9 mouse cellular contexts compared by ENCODE assay signal in the genomic region with DNA sequence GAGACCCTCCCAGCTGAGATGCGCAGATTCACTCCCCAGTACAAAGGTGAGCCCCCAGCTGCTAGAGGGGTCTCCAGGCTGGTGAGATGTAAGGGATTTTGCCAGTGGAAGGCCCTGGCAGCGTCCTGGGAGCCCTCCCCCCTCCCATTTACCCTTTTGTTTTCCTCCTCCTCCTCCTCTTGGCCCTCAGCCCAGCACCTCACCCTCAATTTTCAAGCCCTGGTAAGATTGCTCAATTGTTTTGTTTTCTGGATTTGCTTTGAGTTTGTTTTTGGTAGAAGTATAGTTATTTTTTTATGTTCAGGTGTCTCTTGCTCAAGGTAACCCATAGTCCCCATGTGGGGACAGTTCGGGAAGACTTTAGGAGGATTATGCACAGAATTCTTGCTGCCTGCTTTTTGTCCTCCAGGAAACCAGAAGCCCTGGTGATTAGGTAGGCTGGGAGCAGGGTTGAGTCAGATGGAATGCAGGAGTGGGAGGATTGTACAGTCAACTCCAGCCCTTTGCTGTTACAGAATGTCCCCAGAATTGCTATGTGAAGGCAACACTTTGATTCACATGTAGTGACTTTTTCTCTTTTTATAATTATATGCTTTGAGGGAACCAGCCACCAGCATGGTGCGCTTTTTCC. TPM values are rescaled to one million over a fixed set of nuclear protein-coding genes. Genes with fewer than 3 reads are reported as not detected.
A peak's percentile ranks its signal among the peaks of the same experiment; 100 is the strongest.
DNase-seq lines count a peak whose midpoint lies in the region; ATAC-seq and TF ChIP-seq lines count a peak whose summit lies in the region.
"Had no signal": no experiment of that assay in that cellular context is flagged by ENCODE, and none has a peak within 500 bp of the region (broad histone marks: within the 10 kb centered on the region; RNA-seq: fewer than 3 reads in every experiment).

No protein-coding gene starts in this region.

- no peaks in the 10 kb centered on the region for H3K27me3 ChIP-seq in hindbrain, embryonic 12.5 days
- H3K27me3 ChIP-seq in neural tube, embryonic 13.5 days: no peaks in the 10 kb centered on the region
- H3K27me3 ChIP-seq in thymus, adult 2 months (ENCODE audit: control insufficient read depth, insufficient read depth, low read length): no peaks in the 10 kb centered on the region
- H3K27me3 ChIP-seq: megakaryocyte, embryonic 14.5 days had no signal

- no peak overlapping the region for H3K4me3 ChIP-seq in hindbrain, embryonic 12.5 days
- no peak overlapping the region for H3K4me3 ChIP-seq in neural tube, embryonic 13.5 days
- H3K4me3 ChIP-seq in thymus, adult 2 months (ENCODE audit: control insufficient read depth, insufficient read depth, low read length): no peak overlapping the region

- WGBS in hindbrain, embryonic 12.5 days: 68% methylated on average over 4 of the region's 4 CpGs
- WGBS in neural tube, embryonic 13.5 days: 74% methylated on average over 4 of the region's 4 CpGs
- WGBS in thymus, adult 2 months: 92% methylated on average over 4 of the region's 4 CpGs

- TF ChIP-seq POLR2A in thymus, adult 2 months (IDR thresholded peaks at IDR 0.05; ENCODE audit: control insufficient read depth, extremely low read depth, insufficient read depth, low read length, poor library complexity): no peak

- no peak for TF ChIP-seq CTCF in thymus, adult 2 months (IDR thresholded peaks at IDR 0.05; ENCODE audit: borderline replicate concordance, control insufficient read depth, extremely low read depth, insufficient read depth, low read length, poor library complexity)

- 0 out of 2 replicates have a peak overlapping the region, but pooled peaks have one; percentile 25 for H3K4me2 ChIP-seq in hindbrain, embryonic 12.5 days (replicated peaks)
- peak overlapping the region; percentile 28; the same call in 1 of the 2 replicates for H3K4me2 ChIP-seq in neural tube, embryonic 13.5 days

- ATAC-seq in hindbrain, embryonic 12.5 days (ENCODE audit: low FRiP score): no peak
- ATAC-seq in neural tube, embryonic 13.5 days (ENCODE audit: low read depth): no peak; the same call in 1 of the 2 replicates

- H3K4me1 ChIP-seq in hindbrain, embryonic 12.5 days: peaks cover 52% of the 10 kb centered on the region
- peaks cover 52% of the 10 kb centered on the region for H3K4me1 ChIP-seq in neural tube, embryonic 13.5 days (replicated peaks)
- peaks cover 20% of the 10 kb centered on the region for H3K4me1 ChIP-seq in thymus, adult 2 months (replicated peaks; ENCODE audit: control insufficient read depth, insufficient read depth, low read length)

- H3K9me3 ChIP-seq in hindbrain, embryonic 12.5 days (replicated peaks): no peaks in the 10 kb centered on the region
- no peaks in the 10 kb centered on the region for H3K9me3 ChIP-seq in neural tube, embryonic 13.5 days
- H3K9me3 ChIP-seq: megakaryocyte, embryonic 14.5 days had no signal

- no peak overlapping the region for H3K9ac ChIP-seq in hindbrain, embryonic 12.5 days
- peak overlapping the region; percentile 49; the same call in 1 of the 2 replicates for H3K9ac ChIP-seq in neural tube, embryonic 13.5 days

- peaks cover 50% of the 10 kb centered on the region for H3K36me3 ChIP-seq in hindbrain, embryonic 12.5 days
- H3K36me3 ChIP-seq in neural tube, embryonic 13.5 days: peaks cover 53% of the 10 kb centered on the region
- peaks cover 51% of the 10 kb centered on the region for H3K36me3 ChIP-seq in thymus, adult 2 months (ENCODE audit: control insufficient read depth, insufficient read depth, low read length)

- H3K27ac ChIP-seq in hindbrain, embryonic 12.5 days: 0 out of 2 replicates have a peak overlapping the region, but pooled peaks have one; percentile 30
- peak overlapping the region; percentile 52 for H3K27ac ChIP-seq in neural tube, embryonic 13.5 days (replicated peaks)
- H3K27ac ChIP-seq in thymus, adult 2 months (ENCODE audit: control insufficient read depth, insufficient read depth, low read length): no peak overlapping the region

- DNase-seq in adrenal gland, adult 2 months: peak; percentile 61
- no peak for DNase-seq in adrenal gland, postnatal 4 days (ENCODE audit: low spot score in 2 of 2)
- DNase-seq in lung, adult 18-20 months: peak; percentile 53 to 73
- no peak for DNase-seq in lung, postnatal 4 days
- DNase-seq in thymus, adult 2 months: no peak
- DNase-seq in spleen, postnatal 14 days (ENCODE audit: low spot score in 2 of 2): no peak

RNA-seq across cellular contexts. Expression of gene Nckipsd, which starts 11.7 kb away (rescaled TPM):
- 10 to 100 TPM; 11.1 to 12.0 TPM for total RNA-seq in adrenal gland, adult 2 months (2021)
- 43.1 and 54.5 TPM in 2 replicates for polyA plus RNA-seq in adrenal gland, adult 2 months (2012; rRNA removed)
- 10 to 100 TPM; 10.9 to 14.5 TPM for total RNA-seq in adrenal gland, postnatal 4 days (2021)
- 20.2 and 23.3 TPM in 2 replicates for polyA plus RNA-seq in hindbrain, embryonic 12.5 days (2016; fragmentation: Nextera tagmentation; extraction: Ambion mirVana)
- 20.7 and 23.9 TPM in 2 replicates for polyA plus RNA-seq in neural tube, embryonic 13.5 days (2015; fragmentation: Nextera tagmentation; extraction: Ambion mirVana)
- 24.4 and 30.0 TPM in 2 replicates for polyA plus RNA-seq in thymus, adult 2 months (2012; rRNA removed)

RNA-seq across cellular contexts. Expression of gene Ip6k2, which starts 12.9 kb away (rescaled TPM):
- total RNA-seq in adrenal gland, adult 2 months (2021): 10 to 100 TPM; 82.9 to 85.9 TPM
- polyA plus RNA-seq in adrenal gland, adult 2 months (2012; rRNA removed): 73.4 and 92.1 TPM in 2 replicates
- total RNA-seq in adrenal gland, postnatal 4 days (2021): 100 to 1,000 TPM; 124 to 130 TPM
- 140 and 154 TPM in 2 replicates for polyA plus RNA-seq in hindbrain, embryonic 12.5 days (2016; fragmentation: Nextera tagmentation; extraction: Ambion mirVana)
- 183 and 204 TPM in 2 replicates for polyA plus RNA-seq in neural tube, embryonic 13.5 days (2015; fragmentation: Nextera tagmentation; extraction: Ambion mirVana)
- 148 and 163 TPM in 2 replicates for polyA plus RNA-seq in thymus, adult 2 months (2012; rRNA removed)

RNA-seq across cellular contexts. Expression of gene Celsr3, which starts 29.7 kb away (rescaled TPM):
- 1 to 10 TPM; 2.2 to 2.3 TPM for total RNA-seq in adrenal gland, adult 2 months (2021)
- 4.9 and 7.2 TPM in 2 replicates for polyA plus RNA-seq in adrenal gland, adult 2 months (2012; rRNA removed)
- total RNA-seq in adrenal gland, postnatal 4 days (2021): 10 to 100 TPM; 11.0 to 13.6 TPM
- polyA plus RNA-seq in hindbrain, embryonic 12.5 days (2016; fragmentation: Nextera tagmentation; extraction: Ambion mirVana): 11.9 TPM in 2 replicates
- polyA plus RNA-seq in neural tube, embryonic 13.5 days (2015; fragmentation: Nextera tagmentation; extraction: Ambion mirVana): 12.1 and 12.2 TPM in 2 replicates
- polyA plus RNA-seq in thymus, adult 2 months (2012; rRNA removed): 0.09 and 0.26 TPM in 2 replicates

RNA-seq across cellular contexts. Expression of gene Slc26a6, which starts 56.6 kb away (rescaled TPM):
- 10 to 100 TPM; 10.1 to 11.7 TPM for total RNA-seq in adrenal gland, adult 2 months (2021)
- polyA plus RNA-seq in adrenal gland, adult 2 months (2012; rRNA removed): 10.1 and 11.2 TPM in 2 replicates
- 10 to 100 TPM; 11.4 to 11.9 TPM for total RNA-seq in adrenal gland, postnatal 4 days (2021)
- 12.7 and 16.5 TPM in 2 replicates for polyA plus RNA-seq in hindbrain, embryonic 12.5 days (2016; fragmentation: Nextera tagmentation; extraction: Ambion mirVana)
- polyA plus RNA-seq in neural tube, embryonic 13.5 days (2015; fragmentation: Nextera tagmentation; extraction: Ambion mirVana): 12.7 and 13.5 TPM in 2 replicates
- polyA plus RNA-seq in thymus, adult 2 months (2012; rRNA removed): 29.4 and 38.2 TPM in 2 replicates

Comparison
In these comparisons a context has a peak if more than half of its experiments do, and no peak if none do; other contexts are left out.
1. DNase-seq: peak in adrenal gland, adult 2 months (single experiment) and lung, adult 18-20 months (2 of 2); none in adrenal gland, postnatal 4 days (0 of 2), lung, postnatal 4 days (0 of 2), thymus, adult 2 months (single experiment) and spleen, postnatal 14 days (0 of 2).